Mouse (Mus musculus): ENCODE results near the gene Apool. TPM values are rescaled to one million over a fixed set of nuclear protein-coding genes. Genes with fewer than 3 reads are reported as not detected.

The Apool gene
- 13.0 to 16.6 TPM (median 14.3 TPM) in 4 replicates for total RNA-seq (2023; ENCODE audit: inconsistent age)

DNA sequence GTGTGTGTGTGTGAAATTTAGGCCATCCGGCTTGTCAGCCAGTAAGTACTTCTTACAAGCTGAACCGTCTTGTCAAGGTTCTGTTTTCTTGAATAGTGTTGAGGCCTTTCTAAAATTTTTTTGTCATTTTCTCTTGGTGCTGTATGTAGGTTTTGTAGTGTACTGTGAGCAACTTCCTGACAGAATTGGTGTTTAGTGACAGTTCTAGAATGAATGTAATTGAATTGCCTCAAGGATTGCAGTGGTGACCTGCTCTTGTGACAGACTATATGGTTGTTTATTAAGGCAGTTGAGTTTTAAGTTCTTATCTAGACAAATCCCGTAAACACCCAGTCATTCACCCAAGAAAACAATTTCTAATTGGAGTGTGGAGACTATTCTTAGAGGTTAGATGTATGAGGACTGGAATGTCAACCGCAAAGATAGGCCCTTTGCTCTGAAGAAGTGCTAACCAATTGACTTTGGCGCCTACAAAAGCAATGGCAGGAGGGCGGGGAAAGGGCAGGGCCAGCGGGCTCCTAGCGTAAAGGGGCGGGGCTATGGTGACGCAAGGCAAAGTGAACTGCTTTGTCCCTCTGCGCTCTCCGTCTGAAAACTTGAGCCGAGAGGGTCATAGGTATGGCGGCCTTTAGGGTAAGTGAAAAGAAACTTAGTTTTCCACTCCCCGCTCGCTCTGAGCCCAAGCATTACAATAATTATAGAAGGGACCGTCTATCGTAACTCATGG is at the start of gene Apool:
TSS of gene Apool (plus strand) at position 531 of the 727 bp plus-strand sequence.

DNA sequence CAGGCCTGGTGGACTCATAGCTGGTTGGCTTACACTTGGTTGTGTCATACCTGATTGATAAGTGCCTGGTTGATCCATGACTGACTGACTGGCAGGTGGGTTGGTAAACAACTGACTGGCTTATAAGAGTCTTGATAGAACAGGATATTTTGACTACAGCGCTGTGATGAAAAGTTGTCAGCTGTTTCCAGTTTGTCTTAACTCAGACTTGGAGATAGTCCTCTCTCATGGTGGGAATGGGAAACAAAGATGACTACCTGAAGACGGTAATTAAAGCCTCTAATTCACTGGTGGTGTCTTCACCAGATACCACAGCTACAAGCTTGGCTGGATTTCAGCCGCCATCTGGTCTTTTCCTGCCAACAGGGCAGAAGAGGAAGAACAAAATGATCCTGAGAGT is 95.5 kb downstream of the Apool start, which contains the start of gene Satl1:
TSS of gene Satl1 (minus strand) at position 101 of the 400 bp plus-strand sequence.

Other genes with a start within 250 kb of the Apool start
- gene 4933403O08Rik, start 72.3 kb upstream of the Apool start, total RNA-seq (2023; ENCODE audit: inconsistent age) = not detected in 4 replicates
- not detected in 4 replicates for gene Satl1, start 95.4 kb downstream of the Apool start, total RNA-seq (2023; ENCODE audit: inconsistent age)
- gene 2010106E10Rik, start 183.9 kb downstream of the Apool start, total RNA-seq (2023; ENCODE audit: inconsistent age) = not detected in 4 replicates